Mouse (Mus musculus): ENCODE results near the gene Ppt1.

Gene Ppt1

GRCm38 (mm10) chr4:122870027-122870426, 34.0 kb downstream of the Ppt1 start:
- DNase-seq (ENCODE audit: low read depth, low spot score), result peak; percentile 55

GRCm38 (mm10) chr4:122870741-122871140, 34.7 kb downstream of the Ppt1 start:
- no peak for DNase-seq (ENCODE audit: low read depth, low spot score)

GRCm38 (mm10) chr4:122871269-122871668, 35.2 kb downstream of the Ppt1 start:
- DNase-seq (ENCODE audit: low read depth, low spot score), result no peak

GRCm38 (mm10) chr4:122871989-122872388, 35.9 kb downstream of the Ppt1 start:
- DNase-seq (ENCODE audit: low read depth, low spot score), result no peak

- no peak for DNase-seq (ENCODE audit: low read depth, low spot score)
Measured at GRCm38 (mm10) chr4:122873003-122873402, 37.0 kb downstream of the Ppt1 start.

GRCm38 (mm10) chr4:122873512-122873911, 37.5 kb downstream of the Ppt1 start:
- no peak for DNase-seq (ENCODE audit: low read depth, low spot score)

GRCm38 (mm10) chr4:122878333-122879070, 42.5 kb downstream of the Ppt1 start:
- DNase-seq (ENCODE audit: low read depth, low spot score), result peak; percentile 25

GRCm38 (mm10) chr4:122882544-122882943, 46.5 kb downstream of the Ppt1 start:
- peak; percentile 45 for DNase-seq (ENCODE audit: low read depth, low spot score)

- DNase-seq (ENCODE audit: low read depth, low spot score), result no peak
Measured at GRCm38 (mm10) chr4:122883294-122883693, 47.3 kb downstream of the Ppt1 start.

- peak; percentile 17 for DNase-seq (ENCODE audit: low read depth, low spot score)
Measured at GRCm38 (mm10) chr4:122884051-122884450, 48.0 kb downstream of the Ppt1 start.

- peak; percentile 82 for DNase-seq (ENCODE audit: low read depth, low spot score)
Measured at GRCm38 (mm10) chr4:122884481-122885340, 48.7 kb downstream of the Ppt1 start.

- peak; percentile 98 for DNase-seq (ENCODE audit: low read depth, low spot score)
Measured at GRCm38 (mm10) chr4:122885768-122886578, 49.9 kb downstream of the Ppt1 start, which contains the start of gene Cap1. Gene Cap1, minus strand, starts transcription at chr4:122886056.

GRCm38 (mm10) chr4:122886579-122887254, 50.7 kb downstream of the Ppt1 start:
- no peak for DNase-seq (ENCODE audit: low read depth, low spot score)

- no peak for DNase-seq (ENCODE audit: low read depth, low spot score)
Measured at GRCm38 (mm10) chr4:122887336-122887735, 51.3 kb downstream of the Ppt1 start.

- peak; percentile 62 for DNase-seq (ENCODE audit: low read depth, low spot score)
Measured at GRCm38 (mm10) chr4:122890881-122891481, 54.9 kb downstream of the Ppt1 start.

- DNase-seq (ENCODE audit: low read depth, low spot score), result no peak
Measured at GRCm38 (mm10) chr4:122891597-122891996, 55.6 kb downstream of the Ppt1 start.

- no peak for DNase-seq (ENCODE audit: low read depth, low spot score)
Measured at GRCm38 (mm10) chr4:122892157-122892556, 56.1 kb downstream of the Ppt1 start.

GRCm38 (mm10) chr4:122897750-122898149, 61.7 kb downstream of the Ppt1 start:
- no peak for DNase-seq (ENCODE audit: low read depth, low spot score)

GRCm38 (mm10) chr4:122898313-122898712, 62.3 kb downstream of the Ppt1 start:
- peak; percentile 88 for DNase-seq (ENCODE audit: low read depth, low spot score)

- DNase-seq (ENCODE audit: low read depth, low spot score), result no peak
Measured at GRCm38 (mm10) chr4:122902156-122902555, 66.1 kb downstream of the Ppt1 start.

- DNase-seq (ENCODE audit: low read depth, low spot score), result no peak
Measured at GRCm38 (mm10) chr4:122903709-122904108, 67.7 kb downstream of the Ppt1 start.

Data from 3T3-L1 (cell line).